Mouse (Mus musculus) adrenal gland, adult 8-10 months (tissue): ENCODE measurements around the gene Mtss1l. TPM values are rescaled to one million over a fixed set of nuclear protein-coding genes. Genes with fewer than 3 reads are reported as not detected.
"Not testable (repeated sequence)": the region's sequence is repeated elsewhere in the genome, so short reads cannot be mapped to it uniquely, and the experiment has no call there.

Experiments
- DNase-seq: peaks from one replicate; pipeline ENCODE4 v3.0.0; 2022
- total RNA-seq, 4 experiments: library from RNA; stranded (reverse); gene quantifications; 2 replicates each; pipeline ENCODE4 v1.2.4; 2022

Mtss1l gene
- total RNA-seq, 4 experiments from 2014 or later = 19.5 to 28.8 (median 25.1) TPM

- no peak for DNase-seq
Measured at GRCm38 (mm10) chr8:110785366-110785765, 64.1 kb downstream of the Mtss1l start.

GRCm38 (mm10) chr8:110786501-110786900 is 65.2 kb downstream of the Mtss1l start:
- not testable (repeated sequence) for DNase-seq

GRCm38 (mm10) chr8:110786934-110787333 is 65.7 kb downstream of the Mtss1l start:
- no peak for DNase-seq

- DNase-seq = no peak
Measured at GRCm38 (mm10) chr8:110787411-110787954, 66.2 kb downstream of the Mtss1l start.

- no peak for DNase-seq
Measured at GRCm38 (mm10) chr8:110788981-110789380, 67.7 kb downstream of the Mtss1l start.

GRCm38 (mm10) chr8:110789571-110789970 is 68.3 kb downstream of the Mtss1l start:
- no peak for DNase-seq

- no peak for DNase-seq
Measured at GRCm38 (mm10) chr8:110790270-110790669, 69.0 kb downstream of the Mtss1l start.

Other genes starting within 250 kb of the Mtss1l start
- 10 to 100 TPM; 30.9 to 34.8 (median 33.2) TPM for gene Vac14, start 102.9 kb upstream of the Mtss1l start, total RNA-seq
- gene Il34, start 84.4 kb downstream of the Mtss1l start, total RNA-seq = 100 to 1,000 TPM in 1 of 4 experiments, 10 to 100 TPM in 3; 51.6 to 101 (median 76.5) TPM
- 100 to 1,000 TPM in 1 of 4 experiments, 10 to 100 TPM in 3; 76.3 to 100 (median 88.2) TPM for gene Cog4, start 125.1 kb downstream of the Mtss1l start, total RNA-seq
- gene Sf3b3, start 125.3 kb downstream of the Mtss1l start, total RNA-seq = 10 to 100 TPM; 68.4 to 87.8 (median 77.1) TPM
- 10 to 100 TPM; 11.1 to 19.0 (median 15.8) TPM for gene Fuk, start 181.0 kb downstream of the Mtss1l start, total RNA-seq
- 10 to 100 TPM; 19.1 to 41.1 (median 27.7) TPM for gene St3gal2, start 198.4 kb downstream of the Mtss1l start, total RNA-seq